Mouse (Mus musculus) small intestine, adult 2 months (tissue): ENCODE measurements around the gene Tfdp2. TPM values are rescaled to one million over a fixed set of nuclear protein-coding genes. Genes with fewer than 3 reads are reported as not detected.

Source experiments
- H3K27ac ChIP-seq: fragments of 200-500 bp; 2 replicates; pipeline ENCODE4 v1.5.1; 2012; ENCODE audit warnings: low read depth, low read length, control low read depth, inconsistent platforms; ENCODE audit not compliant: insufficient read depth
- H3K27me3 ChIP-seq: fragments of 200-500 bp; 2 replicates; pipeline ENCODE4 v1.6.1; 2012; ENCODE audit warnings: mild to moderate bottlenecking, moderate library complexity, low read length, inconsistent platforms; ENCODE audit not compliant: control insufficient read depth, insufficient read depth
- H3K36me3 ChIP-seq: fragments of 200-500 bp; 2 replicates; pipeline ENCODE4 v1.6.1; 2012; ENCODE audit warnings: mild to moderate bottlenecking, low read length, control low read depth, inconsistent platforms; ENCODE audit not compliant: control insufficient read depth, insufficient read depth
- H3K4me1 ChIP-seq: fragments of 200-500 bp; 2 replicates; pipeline ENCODE4 v1.6.1; 2012; ENCODE audit warnings: low read length, inconsistent platforms, mixed read lengths; ENCODE audit not compliant: control insufficient read depth, insufficient read depth, insufficient read length
- H3K4me3 ChIP-seq: fragments of 200-500 bp; 2 replicates; pipeline ENCODE4 v1.5.1; 2012; ENCODE audit warnings: low read depth, mild to moderate bottlenecking, control low read depth, inconsistent platforms, low read length, moderate library complexity
- CTCF ChIP-seq: fragments of 200-500 bp; IDR thresholded peaks from 2 replicates; pipeline ENCODE4 v1.5.1; 2012; ENCODE audit warnings: low read depth, mild to moderate bottlenecking, control low read depth, inconsistent platforms, low read length, moderate library complexity, mixed read lengths; ENCODE audit not compliant: insufficient replicate concordance, insufficient read length; ENCODE audit errors: extremely low read depth
- POLR2A ChIP-seq: fragments of 200-500 bp; IDR thresholded peaks from 2 replicates; pipeline ENCODE4 v1.6.1; 2012; ENCODE audit warnings: low read depth, mild to moderate bottlenecking, control low read depth, inconsistent platforms, low read length, moderate library complexity
- WGBS: fragments of 180-500 bp; shearing (Covaris S2); methylation state at CpG from one replicate; pipeline ENCODE4 v1.1.7; 2018; 5-methylcytosine and 5-hydroxymethylcytosine counted together
- polyA plus RNA-seq: library from polyadenylated mRNA; depleted of rRNA; stranded (reverse); fragments of >200 nt; gene quantifications from 2 replicates; pipeline ENCODE4 v1.2.3, GENCODE M21; 2012

Tfdp2 gene
- polyA plus RNA-seq, 1 experiment, result 23.9 TPM

DNA sequence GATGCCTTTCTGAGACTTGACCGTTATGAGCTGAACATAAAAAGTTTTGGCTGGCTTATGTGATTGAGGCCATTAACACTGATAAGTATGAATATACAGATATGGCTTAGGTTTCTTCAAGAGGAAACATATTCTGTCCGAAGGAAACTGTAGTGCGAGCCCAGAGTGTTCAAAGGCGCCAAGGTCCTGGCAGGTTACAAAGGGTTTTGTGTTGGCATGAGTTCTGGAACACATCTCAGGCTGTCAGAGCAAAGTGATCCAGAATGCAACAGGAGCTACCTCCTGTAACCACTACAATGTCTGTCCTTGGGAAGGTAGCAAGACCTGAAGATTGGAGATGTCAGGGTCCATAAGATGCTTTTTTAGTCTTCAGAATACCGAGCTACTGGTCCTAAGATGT lies 123.3 kb downstream of the Tfdp2 start:
- TF ChIP-seq POLR2A (no peak), CTCF (no peak)
- Histone ChIP-seq H3K27ac (no peak overlapping the region), H3K4me3 (no peak overlapping the region), H3K27me3 (no peaks in the 10 kb centered on the region), H3K4me1 (no peaks in the 10 kb centered on the region), H3K36me3 (peaks cover 16% of the 10 kb centered on the region)
- WGBS, result 85% methylated on average over 5 of the region's 5 CpGs

DNA sequence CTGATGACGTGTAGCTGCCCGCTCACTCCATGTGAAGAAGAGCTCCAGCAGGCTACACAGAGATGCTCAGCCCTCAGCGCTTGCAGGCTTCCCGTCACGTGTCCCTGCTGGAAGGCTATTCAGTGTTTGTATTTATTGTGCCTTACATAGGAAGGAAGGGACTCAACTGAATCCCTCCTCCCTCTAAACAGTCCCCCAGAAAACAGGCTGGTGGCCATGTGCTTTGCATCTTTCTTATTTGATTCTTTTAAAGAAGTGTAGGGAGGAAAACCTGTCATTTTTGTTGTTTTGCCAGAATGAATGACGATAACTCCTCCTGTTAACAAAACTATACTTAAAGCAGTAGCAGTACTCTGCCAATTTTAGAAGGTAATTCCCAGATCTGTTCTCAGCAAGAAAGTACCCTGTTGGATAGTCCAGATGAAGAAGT lies 124.5 kb downstream of the Tfdp2 start:
- Histone ChIP-seq H3K4me3 (no peak overlapping the region), H3K36me3 (peaks cover 13% of the 10 kb centered on the region), H3K4me1 (no peaks in the 10 kb centered on the region), H3K27ac (no peak overlapping the region), H3K27me3 (no peaks in the 10 kb centered on the region)
- WGBS, result 89% methylated on average over 6 of the region's 6 CpGs
- TF ChIP-seq CTCF, result no peak
- TF ChIP-seq POLR2A, result no peak

DNA sequence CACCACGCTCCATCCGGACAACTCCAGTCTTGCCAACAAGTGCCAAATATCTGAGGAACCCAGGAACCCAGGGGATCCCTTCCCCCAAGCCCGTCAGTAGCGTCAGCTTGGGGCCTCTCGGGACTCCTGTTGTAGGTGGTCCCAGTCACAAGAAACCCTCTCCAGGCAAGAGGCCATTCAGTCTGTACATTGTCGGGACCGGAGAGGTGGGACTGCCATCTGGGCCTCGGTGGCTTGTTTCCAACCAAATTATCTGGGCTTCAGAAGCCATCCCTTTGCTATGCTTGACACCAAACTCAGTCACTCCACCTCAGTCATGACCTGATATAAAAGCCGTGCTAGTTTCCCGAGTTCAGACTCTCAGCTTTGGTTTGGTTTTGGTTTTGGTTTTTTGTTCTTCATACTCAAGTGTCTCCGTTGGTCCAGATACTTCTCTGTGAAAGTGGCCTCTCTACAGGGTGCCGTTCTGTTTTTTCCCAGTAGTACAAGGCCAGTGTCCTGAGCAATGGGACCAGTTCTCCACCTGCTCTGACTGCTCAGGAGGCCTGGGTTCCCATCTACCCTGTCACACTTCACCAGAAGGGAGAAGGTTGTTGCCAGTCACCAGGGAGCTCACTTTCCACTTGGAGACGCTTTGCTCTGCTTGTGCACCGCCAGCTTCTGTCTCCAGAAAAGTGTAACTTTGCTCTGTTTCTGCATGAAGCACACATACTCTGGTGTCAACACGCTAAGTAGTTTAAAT lies 126.5 kb downstream of the Tfdp2 start:
- Histone ChIP-seq H3K4me3 (no peak overlapping the region), H3K4me1 (no peaks in the 10 kb centered on the region), H3K36me3 (peaks cover 8% of the 10 kb centered on the region), H3K27me3 (no peaks in the 10 kb centered on the region), H3K27ac (no peak overlapping the region)
- TF ChIP-seq POLR2A (no peak), CTCF (no peak)
- WGBS, result 89% methylated on average over 15 of the region's 15 CpGs

DNA sequence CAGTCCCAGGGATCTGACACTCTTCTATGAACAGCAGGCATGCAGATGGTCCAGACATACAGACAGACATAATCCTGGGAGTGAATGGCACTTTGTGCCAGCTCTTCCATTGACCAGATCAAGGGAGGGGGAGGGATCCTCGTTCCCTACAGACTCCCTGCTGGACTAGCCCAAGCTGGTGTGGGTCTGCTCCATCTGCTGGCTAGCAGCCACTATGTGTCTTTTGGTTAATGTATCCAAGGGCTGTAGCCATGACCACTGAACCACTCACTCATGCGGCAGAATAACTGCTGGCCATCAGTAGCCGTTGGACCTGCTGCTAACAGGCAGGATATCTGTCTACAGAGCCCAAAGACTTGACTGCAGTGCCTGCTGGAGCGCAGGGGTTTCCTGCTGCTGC lies 128.4 kb downstream of the Tfdp2 start:
- Histone ChIP-seq H3K36me3 (peaks cover 2% of the 10 kb centered on the region; the same call in 1 of the 2 replicates), H3K27me3 (no peaks in the 10 kb centered on the region), H3K27ac (no peak overlapping the region), H3K4me3 (no peak overlapping the region), H3K4me1 (no peaks in the 10 kb centered on the region)
- TF ChIP-seq POLR2A, result no peak
- no peak for TF ChIP-seq CTCF
- 80% methylated on average over 4 of the region's 4 CpGs for WGBS

DNA sequence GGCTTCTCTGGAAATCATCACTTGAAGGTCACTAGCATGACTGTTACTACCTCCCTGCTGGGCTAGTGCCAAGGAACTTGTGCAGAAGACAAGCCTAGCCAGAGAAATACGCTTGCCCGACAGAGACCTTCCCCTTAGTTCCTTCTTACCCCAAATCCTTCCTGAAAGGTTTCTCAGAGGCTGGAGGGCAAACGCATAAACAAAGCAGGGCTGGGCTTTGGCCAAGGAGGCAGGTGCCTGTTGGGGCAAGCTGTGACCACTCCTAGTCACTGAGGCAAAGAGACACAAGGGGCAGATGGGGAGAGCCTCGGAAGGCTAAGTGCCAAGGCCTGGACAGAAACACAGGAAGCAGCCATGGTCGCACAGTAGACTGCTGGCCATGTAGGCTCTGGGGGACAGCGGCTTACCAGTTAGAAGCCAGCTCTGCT lies 130.4 kb downstream of the Tfdp2 start:
- Histone ChIP-seq H3K36me3 (no peaks in the 10 kb centered on the region), H3K4me3 (no peak overlapping the region), H3K27ac (no peak overlapping the region), H3K4me1 (peaks cover 4% of the 10 kb centered on the region), H3K27me3 (no peaks in the 10 kb centered on the region)
- TF ChIP-seq POLR2A, result no peak
- no peak for TF ChIP-seq CTCF
- WGBS, result 49% methylated on average over 6 of the region's 6 CpGs

DNA sequence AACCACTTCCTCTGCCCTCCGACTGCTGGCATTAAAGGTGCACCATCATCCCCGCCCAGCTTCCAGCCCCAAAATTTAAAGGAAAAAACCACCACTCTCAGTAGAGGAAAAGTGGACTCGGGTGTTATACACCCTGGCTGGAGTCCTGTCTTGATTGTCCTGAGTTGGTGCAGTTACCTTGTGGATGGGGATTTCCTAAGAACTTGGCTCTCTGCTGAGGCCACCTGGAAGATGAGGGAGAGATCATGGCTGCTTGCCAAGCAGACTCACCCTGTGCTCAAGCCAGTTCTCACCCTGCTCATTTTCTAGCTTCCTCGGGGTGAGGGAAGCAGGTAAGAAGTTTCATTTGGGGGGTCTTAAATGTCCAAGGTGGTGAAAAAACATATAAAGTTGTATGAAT lies 132.2 kb downstream of the Tfdp2 start:
- H3K4me1 ChIP-seq, result peaks cover 4% of the 10 kb centered on the region
- H3K36me3 ChIP-seq, result peaks cover 6% of the 10 kb centered on the region
- no peak for TF ChIP-seq POLR2A
- no peak for TF ChIP-seq CTCF
- no peaks in the 10 kb centered on the region for H3K27me3 ChIP-seq
- no peak overlapping the region for H3K27ac ChIP-seq
- no peak overlapping the region for H3K4me3 ChIP-seq
- 47% methylated on average over 4 of the region's 4 CpGs for WGBS

DNA sequence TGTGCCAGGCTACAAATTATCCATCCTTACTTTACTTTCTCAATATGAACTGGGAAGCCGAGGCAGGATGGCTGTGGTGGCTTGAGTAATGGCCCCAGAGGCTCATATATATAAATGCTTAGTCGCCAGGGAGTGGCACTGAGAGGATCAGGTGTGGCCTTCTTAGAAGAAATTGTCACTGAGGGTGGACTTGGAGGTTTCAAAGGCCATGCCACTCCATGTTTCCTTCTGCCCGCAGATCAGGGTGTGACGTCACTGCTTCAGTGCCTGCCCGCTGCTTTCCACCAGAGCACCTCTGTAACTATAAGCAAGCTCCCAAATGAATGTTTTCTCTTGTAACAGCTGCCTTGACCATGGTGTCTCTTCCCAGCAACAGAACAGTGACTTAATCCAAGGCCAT lies 135.1 kb downstream of the Tfdp2 start:
- WGBS, result 51% methylated on average over 5 of the region's 5 CpGs
- Histone ChIP-seq H3K36me3 (peaks cover 16% of the 10 kb centered on the region), H3K4me3 (no peak overlapping the region), H3K27ac (no peak overlapping the region), H3K4me1 (peaks cover 4% of the 10 kb centered on the region), H3K27me3 (no peaks in the 10 kb centered on the region)
- TF ChIP-seq CTCF (no peak), POLR2A (no peak)
